Mouse (Mus musculus) splenic B cell, adult 2 months (primary cell): ENCODE data around the gene Prss43.

Source experiments
- DNase-seq: peaks from one replicate; pipeline ENCODE4 v3.0.0-alpha.2; 2011; ENCODE audit warnings: low read depth, low spot score
- H3K27me3 ChIP-seq: 2 replicates; pipeline ENCODE4 v1.6.1; 2012; ENCODE audit warnings: mild to moderate bottlenecking, low read length, moderate library complexity, mixed read lengths; ENCODE audit not compliant: control insufficient read depth, poor library complexity, insufficient read depth, severe bottlenecking
- H3K36me3 ChIP-seq: 2 replicates; pipeline ENCODE4 v1.6.1; 2012; ENCODE audit warnings: mild to moderate bottlenecking, low read length, moderate library complexity, mixed read lengths; ENCODE audit not compliant: control insufficient read depth, poor library complexity, insufficient read depth, severe bottlenecking

Prss43 gene

DNA sequence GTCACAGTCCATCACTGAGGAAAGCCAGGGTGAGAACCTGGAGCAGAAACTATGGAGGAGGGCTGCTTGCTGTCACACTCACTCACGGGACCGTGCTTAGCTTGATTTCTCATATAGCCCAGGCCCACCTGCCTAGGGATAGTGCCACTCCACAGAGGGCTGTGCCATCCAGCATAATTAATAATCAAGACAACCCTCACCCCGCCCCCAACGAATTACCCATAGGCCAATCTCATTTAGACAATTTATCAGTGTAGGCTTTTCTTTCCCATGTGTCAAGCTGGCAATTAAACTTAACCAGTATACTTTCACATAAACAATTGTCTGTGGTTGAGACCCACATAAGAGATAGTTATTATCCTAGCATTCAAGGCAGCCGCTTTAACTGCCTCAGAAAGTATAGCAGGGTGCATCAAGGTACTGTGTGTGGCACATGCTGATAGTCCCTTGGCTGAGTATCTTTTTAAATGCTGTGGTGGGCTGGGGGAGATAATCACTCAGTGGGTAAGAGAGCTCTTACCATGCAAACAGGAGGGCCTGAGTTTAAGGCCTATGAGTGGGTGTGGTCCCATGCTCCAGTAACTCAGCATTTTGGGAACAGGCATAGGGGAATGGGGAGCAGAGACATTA, 32.6 kb downstream of the Prss43 start:
- no peak for DNase-seq
- Histone ChIP-seq H3K27me3 (no peaks in the 10 kb centered on the region), H3K36me3 (no peaks in the 10 kb centered on the region)

DNA sequence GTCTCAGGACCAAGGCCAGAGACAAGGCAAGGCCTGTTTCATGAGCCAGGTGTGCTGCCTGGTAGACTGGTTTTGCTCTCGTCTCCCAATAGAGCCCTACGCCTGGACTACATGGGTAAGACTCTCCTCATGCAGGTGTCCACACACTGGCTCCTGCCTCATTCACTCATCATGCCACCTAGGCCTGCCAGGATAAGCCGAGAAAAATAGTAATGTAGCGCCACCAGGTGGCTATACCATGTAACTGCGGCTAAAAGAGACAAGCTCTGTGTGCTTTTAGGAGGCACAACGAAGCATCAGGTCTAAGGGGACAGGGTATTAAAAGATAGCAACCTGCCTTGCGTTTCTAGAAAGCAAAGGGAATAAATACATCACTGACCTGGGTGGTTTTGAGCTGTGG, 44.5 kb downstream of the Prss43 start:
- DNase-seq: peak; percentile 62
- no peaks in the 10 kb centered on the region for H3K36me3 ChIP-seq
- H3K27me3 ChIP-seq: no peaks in the 10 kb centered on the region

DNA sequence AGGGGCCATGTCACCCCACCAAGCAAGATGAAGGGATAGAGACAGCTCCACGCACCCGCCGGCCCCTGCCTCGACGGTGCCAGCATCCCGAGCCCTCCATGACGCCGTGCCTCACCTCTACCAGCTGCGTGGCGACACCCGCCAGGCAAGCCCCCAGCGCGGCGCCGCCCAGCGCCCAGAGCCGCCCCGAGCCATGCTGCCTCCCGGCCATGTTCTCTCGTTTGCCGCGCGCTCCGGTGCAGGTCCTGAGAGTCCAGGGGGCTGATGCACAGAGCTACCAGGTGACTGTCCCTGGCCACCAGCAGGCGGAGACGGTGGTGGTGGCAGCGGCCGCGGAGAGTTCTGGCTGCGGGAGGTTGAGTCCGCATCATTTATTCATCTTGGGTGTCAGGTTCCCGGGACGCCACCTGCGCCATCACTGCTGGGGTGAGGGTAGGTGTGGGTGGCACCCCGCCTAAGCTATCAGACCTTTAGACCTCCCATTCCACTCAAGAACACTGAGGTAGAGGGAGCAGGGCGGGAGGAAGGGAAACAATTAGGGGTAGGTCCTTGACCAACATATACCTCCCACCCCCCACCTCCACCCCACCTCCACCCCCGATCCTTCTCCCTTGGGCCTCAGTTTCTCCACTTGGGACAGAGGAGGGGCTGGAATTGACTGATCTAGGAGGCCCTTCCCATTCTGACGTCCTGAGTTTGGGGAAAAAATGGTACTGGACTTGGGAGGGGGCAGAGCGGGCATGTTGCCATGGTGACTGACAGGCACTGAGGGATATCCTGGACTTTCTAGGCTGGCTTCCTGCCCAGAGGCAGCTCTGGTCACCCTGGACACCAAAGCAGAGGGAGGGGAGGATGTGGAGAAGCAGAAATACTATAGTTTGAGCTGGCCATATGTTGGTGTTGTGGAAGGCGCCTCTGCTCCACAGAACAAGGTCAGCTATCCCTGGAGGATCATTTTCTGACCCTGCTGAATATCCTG, 47.5 kb downstream of the Prss43 start:
- Histone ChIP-seq H3K27me3 (no peaks in the 10 kb centered on the region), H3K36me3 (no peaks in the 10 kb centered on the region)
- no peak for DNase-seq

DNA sequence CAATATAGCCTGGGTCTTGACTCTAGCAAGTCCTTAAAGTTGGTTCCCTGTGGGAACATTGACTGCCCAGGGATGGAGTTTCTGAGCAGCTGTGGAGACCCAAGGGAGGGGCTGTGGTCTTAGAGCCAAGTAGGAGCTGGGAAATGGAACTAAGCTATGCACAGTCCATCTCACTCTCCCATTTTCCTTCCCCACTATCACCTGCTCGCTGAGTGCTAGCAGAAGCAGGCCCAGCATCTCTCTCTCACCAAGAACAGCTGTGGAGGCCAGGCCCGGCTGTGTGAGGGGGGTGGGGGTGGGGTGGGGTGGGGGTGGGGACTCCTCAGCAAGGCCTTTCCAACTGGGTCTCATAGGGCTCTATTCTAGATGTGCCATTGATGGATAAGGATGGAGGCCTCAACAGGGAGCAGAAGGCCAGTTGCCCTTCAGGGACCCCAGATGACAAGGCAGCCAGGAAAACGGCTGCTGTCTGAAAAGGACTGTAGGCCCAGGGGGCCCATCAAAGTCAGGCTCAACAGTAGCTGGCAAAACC, 48.2 kb downstream of the Prss43 start:
- DNase-seq: no peak
- no peaks in the 10 kb centered on the region for H3K27me3 ChIP-seq
- H3K36me3 ChIP-seq: no peaks in the 10 kb centered on the region

DNA sequence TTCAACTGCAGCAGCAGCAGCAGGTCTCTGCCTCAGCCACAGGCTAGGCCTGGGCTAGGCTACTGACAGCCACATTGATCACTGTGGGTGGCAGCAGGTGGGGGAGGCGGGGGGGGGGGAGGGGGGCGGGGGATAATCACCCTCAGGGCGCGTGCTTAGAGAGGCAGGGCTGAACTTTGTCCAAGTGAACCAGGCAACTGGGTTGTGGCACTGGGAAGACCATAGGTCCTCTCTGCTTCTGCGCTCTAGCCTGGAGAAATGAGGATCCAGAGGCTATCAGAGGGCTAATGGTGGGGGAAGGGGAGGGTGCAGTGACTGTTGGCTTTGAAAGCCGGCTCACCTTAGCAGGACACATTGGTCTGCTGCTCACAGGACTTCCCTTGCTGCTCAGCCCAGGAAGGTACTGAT, 48.8 kb downstream of the Prss43 start:
- DNase-seq: no peak
- Histone ChIP-seq H3K27me3 (no peaks in the 10 kb centered on the region), H3K36me3 (no peaks in the 10 kb centered on the region)

DNA sequence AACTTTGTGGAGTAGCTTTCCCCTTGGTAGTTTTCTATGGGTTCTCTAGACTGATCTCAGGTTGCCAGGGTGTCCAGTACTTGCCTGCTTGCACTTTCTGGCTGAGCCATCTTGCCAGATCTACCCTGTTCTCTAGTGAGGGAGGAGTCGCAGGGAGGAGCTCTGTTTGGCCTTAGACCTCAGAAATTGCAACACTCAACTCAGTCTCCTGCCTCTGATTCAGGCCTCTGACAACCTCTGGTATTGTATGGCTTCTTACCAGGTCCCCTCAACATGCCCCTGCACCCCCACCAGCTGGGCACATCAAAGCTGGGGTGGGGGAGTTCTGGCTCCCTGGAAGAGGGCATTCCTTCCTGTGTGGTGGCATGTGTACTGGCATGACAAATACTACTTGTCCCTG, 50.9 kb downstream of the Prss43 start:
- no peaks in the 10 kb centered on the region for H3K27me3 ChIP-seq
- DNase-seq: no peak
- H3K36me3 ChIP-seq: no peaks in the 10 kb centered on the region

DNA sequence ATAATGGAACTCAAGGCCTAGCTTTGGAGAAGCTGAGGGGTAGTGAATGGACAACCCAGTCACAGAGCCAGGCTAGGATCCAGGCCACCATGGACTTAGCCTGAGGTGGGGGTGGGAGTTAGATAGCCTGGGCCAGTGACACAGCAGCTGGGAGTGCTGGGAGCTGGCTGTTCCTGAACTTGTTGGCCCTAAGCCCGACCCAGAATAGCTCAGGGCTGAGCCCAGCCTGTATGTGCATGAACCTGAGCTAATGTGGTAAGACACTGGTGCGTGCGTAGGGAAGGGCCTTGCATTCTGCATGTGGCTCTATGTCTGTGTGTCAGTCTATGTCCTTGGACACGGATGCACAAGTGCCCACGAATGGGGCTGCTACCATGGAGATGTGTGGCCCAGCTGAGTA, 51.4 kb downstream of the Prss43 start:
- no peak for DNase-seq
- Histone ChIP-seq H3K36me3 (no peaks in the 10 kb centered on the region), H3K27me3 (no peaks in the 10 kb centered on the region)

DNA sequence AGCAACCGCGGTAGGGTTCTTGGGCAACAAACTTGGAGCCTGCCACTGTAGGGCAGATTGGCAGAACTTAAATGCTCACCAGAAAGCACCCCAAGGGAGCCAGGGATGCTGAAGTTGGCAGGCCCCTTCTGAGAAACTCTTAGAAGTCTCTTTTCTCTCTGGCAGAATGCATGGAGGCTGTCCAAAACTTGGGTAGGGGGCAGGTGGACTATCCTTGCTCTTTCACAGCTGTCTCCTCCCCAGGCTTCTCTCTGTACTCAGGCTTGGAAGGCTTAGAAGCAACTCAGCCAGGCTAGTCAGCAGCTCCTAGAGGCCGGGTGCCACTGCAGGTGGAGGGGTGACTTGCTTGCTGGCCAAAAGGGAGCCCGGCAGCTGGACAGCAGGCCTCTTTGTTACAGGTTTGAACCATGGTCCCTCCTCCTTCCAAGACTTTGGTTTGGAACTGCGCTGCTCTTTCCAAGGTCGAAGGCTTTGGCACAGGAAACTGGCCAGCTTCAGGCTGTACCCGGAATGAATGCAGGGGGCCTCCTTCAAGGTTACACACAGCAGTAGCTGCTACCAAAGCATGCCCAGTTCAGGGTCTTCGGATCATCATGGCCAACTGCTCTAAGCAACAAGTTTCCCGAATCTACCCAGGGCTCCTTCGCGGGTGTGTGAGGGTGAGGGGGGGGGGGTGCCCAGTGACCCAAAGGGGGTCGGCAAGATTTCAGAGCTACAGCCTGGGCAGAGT, 52.9 kb downstream of the Prss43 start, which contains the start of gene Als2cl:
Gene Als2cl (plus strand): TSS at position 680 of the 730 bp plus-strand sequence.
- no peaks in the 10 kb centered on the region for H3K36me3 ChIP-seq
- no peak for DNase-seq
- no peaks in the 10 kb centered on the region for H3K27me3 ChIP-seq

DNA sequence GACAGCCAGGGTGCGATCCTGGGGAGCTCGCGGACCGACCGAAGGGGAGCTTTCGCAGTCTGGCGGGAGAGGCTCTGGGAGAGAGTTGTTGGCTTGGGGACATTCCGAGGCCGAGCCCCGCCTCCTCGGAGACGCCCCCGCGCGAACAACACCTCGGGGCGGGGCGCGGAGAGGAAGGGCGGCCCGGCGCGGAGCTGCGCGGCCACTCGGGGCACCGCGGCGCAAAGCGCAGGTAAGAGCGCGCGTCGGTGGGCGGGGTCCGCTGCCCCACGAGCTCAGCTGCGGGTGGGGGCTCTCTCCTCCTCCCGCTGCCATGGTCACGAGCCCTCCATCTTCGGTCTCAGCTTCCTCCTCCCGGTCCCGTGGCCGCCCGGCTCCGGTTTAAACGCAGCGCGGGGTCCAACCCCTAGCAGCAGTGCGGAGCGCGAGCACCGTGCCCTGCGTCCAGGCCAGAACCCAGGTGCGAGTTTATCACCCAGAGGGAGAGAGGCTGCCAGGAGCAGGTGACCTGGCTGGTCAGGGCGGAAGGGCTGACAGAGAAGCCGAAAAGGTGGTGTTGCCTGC, 53.6 kb downstream of the Prss43 start, which contains the start of gene Tmie:
Gene Tmie (minus strand): TSS at position 116 of the 564 bp plus-strand sequence.
- Histone ChIP-seq H3K27me3 (no peaks in the 10 kb centered on the region), H3K36me3 (no peaks in the 10 kb centered on the region)
- DNase-seq: no peak

DNA sequence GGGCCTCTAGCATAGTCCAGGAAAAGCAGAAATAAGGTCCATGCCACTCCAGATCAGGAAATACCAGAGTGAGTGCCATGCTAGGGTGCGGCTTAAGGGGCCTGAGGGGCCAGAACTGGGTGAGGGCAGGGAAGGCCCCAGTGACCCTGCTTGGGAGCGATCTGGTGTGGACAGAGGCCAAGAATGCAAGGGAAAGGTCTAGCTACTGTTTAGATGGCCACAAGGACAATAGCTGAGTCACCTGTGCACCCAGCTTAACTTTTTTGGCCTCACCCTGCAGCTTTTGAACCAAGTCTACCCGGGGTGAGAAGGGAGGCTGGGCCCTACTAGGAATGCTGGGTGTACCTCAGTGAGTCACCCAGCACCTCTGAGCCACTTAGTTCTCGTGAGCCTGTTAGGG, 54.3 kb downstream of the Prss43 start:
- Histone ChIP-seq H3K27me3 (no peaks in the 10 kb centered on the region), H3K36me3 (no peaks in the 10 kb centered on the region)
- DNase-seq: no peak
